In the genomic region with DNA sequence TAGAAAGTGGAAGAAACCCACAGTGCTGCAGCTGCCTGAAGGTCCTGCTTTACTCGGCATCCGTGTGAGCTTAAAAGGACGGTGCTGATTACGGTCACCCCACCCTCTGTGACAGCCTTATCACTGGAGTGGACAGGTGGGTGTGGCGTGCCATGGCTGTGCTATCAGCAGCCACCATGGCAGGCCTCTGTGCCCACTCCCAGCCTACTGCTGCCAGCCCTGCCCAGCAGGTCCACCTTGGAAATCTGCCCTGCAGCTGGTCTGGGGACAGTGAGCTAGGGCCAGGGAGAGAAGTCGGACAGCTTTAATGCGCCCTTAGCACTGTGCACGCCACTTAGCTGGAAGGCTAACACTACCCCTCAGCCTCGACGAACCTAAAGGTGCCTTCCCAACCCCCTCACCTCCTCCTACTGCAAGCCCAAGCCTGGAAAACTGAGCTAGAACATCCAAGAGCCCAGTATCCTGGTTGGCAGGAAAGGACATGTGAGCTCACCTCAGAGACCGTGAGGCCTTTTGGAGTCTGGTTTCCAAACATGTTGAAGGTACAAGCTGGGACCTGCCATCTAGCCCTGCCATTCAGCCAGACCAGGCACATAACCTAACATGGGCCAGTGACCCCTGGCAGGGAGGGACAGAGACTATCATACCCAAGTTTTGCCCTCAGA, we compare ENCODE assay signal across 11 mouse cellular contexts. TPM values are rescaled to one million over a fixed set of nuclear protein-coding genes. Genes with fewer than 3 reads are reported as not detected.
DNase-seq lines count a peak whose midpoint lies in the region; ATAC-seq lines count a peak whose summit lies in the region.
"Had no signal": no experiment of that assay in that cellular context is flagged by ENCODE, and none has a peak within 500 bp of the region (broad histone marks: within the 10 kb centered on the region; RNA-seq: fewer than 3 reads in every experiment).

No protein-coding gene starts in this region.

- H3K27me3 ChIP-seq in heart, embryonic 10.5 days (ENCODE audit: insufficient read depth, poor library complexity, severe bottlenecking) = no peaks in the 10 kb centered on the region
- no peaks in the 10 kb centered on the region for H3K27me3 ChIP-seq in midbrain, embryonic 12.5 days
- H3K27me3 ChIP-seq: embryonic facial prominence, embryonic 13.5 days had no signal

- no peak overlapping the region for H3K4me2 ChIP-seq in midbrain, embryonic 12.5 days (replicated peaks)
- H3K4me2 ChIP-seq: embryonic facial prominence, embryonic 13.5 days had no signal

- ATAC-seq in midbrain, embryonic 12.5 days (ENCODE audit: low FRiP score, low read depth) = no peak

- peaks cover 44% of the 10 kb centered on the region for H3K36me3 ChIP-seq in heart, embryonic 10.5 days
- H3K36me3 ChIP-seq in midbrain, embryonic 12.5 days = peaks cover 52% of the 10 kb centered on the region

- intact Hi-C loops in heart, postnatal 14 days (cut with DNase I) = loop anchor here (1.0 to 5.0 kb wide), 3 partner anchors 50 to 182 kb away; no protein-coding TSS in a partner anchor
- intact Hi-C loops in heart, postnatal 10 days (cut with DNase I) = loop anchor here (1.0 kb wide), 2 partner anchors 82 to 182 kb away; no protein-coding TSS in a partner anchor
- intact Hi-C loops in gastrocnemius, postnatal 14 days (cut with DNase I; ENCODE audit: low total_unique reads) = loop anchor here (2.0 to 5.0 kb wide), 2 partner anchors 82 to 180 kb away; no protein-coding TSS in a partner anchor

- H3K4me1 ChIP-seq in heart, embryonic 10.5 days = peaks cover 12% of the 10 kb centered on the region
- no peaks in the 10 kb centered on the region for H3K4me1 ChIP-seq in midbrain, embryonic 12.5 days
- H3K4me1 ChIP-seq: embryonic facial prominence, embryonic 13.5 days had no signal

- 54% methylated on average over 11 of the region's 11 CpGs for whole genome bisulfite sequencing in heart, embryonic 10.5 days
- WGBS in midbrain, embryonic 12.5 days = 81% methylated on average over 11 of the region's 11 CpGs

- no peak overlapping the region for H3K4me3 ChIP-seq in heart, embryonic 10.5 days
- no peak overlapping the region for H3K4me3 ChIP-seq in midbrain, embryonic 12.5 days
- H3K4me3 ChIP-seq: embryonic facial prominence, embryonic 13.5 days had no signal

- no peaks in the 10 kb centered on the region for H3K9me3 ChIP-seq in heart, embryonic 10.5 days
- no peaks in the 10 kb centered on the region for H3K9me3 ChIP-seq in midbrain, embryonic 12.5 days
- H3K9me3 ChIP-seq: embryonic facial prominence, embryonic 13.5 days had no signal

- DNase-seq in heart, embryonic 10.5 days (ENCODE audit: low spot score) = peak; percentile 86
- DNase-seq in heart, postnatal 14 days = no peak
- DNase-seq in c-Kit-positive CD71-positive TER-119-negative erythroid progenitor cells, embryonic 14.5 days (ENCODE audit: low read depth) = peak; percentile 74
- DNase-seq in heart, postnatal 10 days = peak; percentile 40 to 52
- no peak for DNase-seq in gastrocnemius, adult 18-20 months (ENCODE audit: low spot score)
- DNase-seq in right cerebral cortex, postnatal 25 days = no peak
- no peak for DNase-seq in gastrocnemius, postnatal 14 days

- no peak overlapping the region for H3K9ac ChIP-seq in midbrain, embryonic 12.5 days (replicated peaks)
- H3K9ac ChIP-seq: embryonic facial prominence, embryonic 13.5 days had no signal

- H3K27ac ChIP-seq in heart, embryonic 10.5 days = peak overlapping the region; percentile 31; the same call in 1 of the 2 replicates
- H3K27ac ChIP-seq in midbrain, embryonic 12.5 days (replicated peaks) = 0 out of 2 replicates have a peak overlapping the region, but pooled peaks have one; percentile 20
- H3K27ac ChIP-seq: embryonic facial prominence, embryonic 13.5 days had no signal

RNA-seq across cellular contexts. Expression of a gene that starts 6.4 kb away (rescaled TPM):
- not detected in 2 replicates for polyA plus RNA-seq in heart, embryonic 10.5 days (2016; fragmentation: Nextera tagmentation; extraction: Ambion mirVana)
- not detected for total RNA-seq in heart, postnatal 14 days (2021)
- not detected for total RNA-seq in heart, postnatal 10 days (2021)
- polyA plus RNA-seq in midbrain, embryonic 12.5 days (2016; fragmentation: Nextera tagmentation; extraction: Ambion mirVana) = not detected in 2 replicates
- total RNA-seq in gastrocnemius, adult 18-20 months (2021) = not detected
- not detected for total RNA-seq in gastrocnemius, postnatal 14 days (2021)
- total RNA-seq: ES-E14; layer of hippocampus, postnatal 25 days had no signal
- polyA plus RNA-seq: embryonic facial prominence, embryonic 13.5 days had no signal

RNA-seq across cellular contexts. Expression of a gene that starts 15.0 kb away (rescaled TPM):
- polyA plus RNA-seq in heart, embryonic 10.5 days (2016; fragmentation: Nextera tagmentation; extraction: Ambion mirVana) = 127 and 133 TPM in 2 replicates
- 10 to 100 TPM; 23.7 to 24.9 TPM for total RNA-seq in heart, postnatal 14 days (2021)
- total RNA-seq in heart, postnatal 10 days (2021) = 10 to 100 TPM; 37.9 to 40.1 TPM
- 255 and 264 TPM in 2 replicates for polyA plus RNA-seq in midbrain, embryonic 12.5 days (2016; fragmentation: Nextera tagmentation; extraction: Ambion mirVana)
- 1 to 10 TPM; 4.7 to 7.9 TPM for total RNA-seq in gastrocnemius, adult 18-20 months (2021)
- 10 to 100 TPM; 12.7 to 13.2 TPM for total RNA-seq in gastrocnemius, postnatal 14 days (2021)

RNA-seq across cellular contexts. Expression of a gene that starts 49.5 kb away (rescaled TPM):
- 19.2 and 20.9 TPM in 2 replicates for polyA plus RNA-seq in heart, embryonic 10.5 days (2016; fragmentation: Nextera tagmentation; extraction: Ambion mirVana)
- 10 to 100 TPM; 15.5 to 15.6 TPM for total RNA-seq in heart, postnatal 14 days (2021)
- total RNA-seq in heart, postnatal 10 days (2021) = 10 to 100 TPM; 14.2 to 15.2 TPM
- polyA plus RNA-seq in midbrain, embryonic 12.5 days (2016; fragmentation: Nextera tagmentation; extraction: Ambion mirVana) = 23.2 and 26.0 TPM in 2 replicates
- 10 to 100 TPM; 12.6 to 12.7 TPM for total RNA-seq in gastrocnemius, adult 18-20 months (2021)
- 10 to 100 TPM in 1 of 2 experiments, 1 to 10 TPM in 1; 9.2 to 10.4 TPM for total RNA-seq in gastrocnemius, postnatal 14 days (2021)

RNA-seq across cellular contexts. Expression of a gene that starts 49.5 kb away (rescaled TPM):
- polyA plus RNA-seq in heart, embryonic 10.5 days (2016; fragmentation: Nextera tagmentation; extraction: Ambion mirVana) = 49.1 and 52.8 TPM in 2 replicates
- 10 to 100 TPM; 30.0 to 32.2 TPM for total RNA-seq in heart, postnatal 14 days (2021)
- 10 to 100 TPM; 36.7 to 38.8 TPM for total RNA-seq in heart, postnatal 10 days (2021)
- 48.6 and 52.1 TPM in 2 replicates for polyA plus RNA-seq in midbrain, embryonic 12.5 days (2016; fragmentation: Nextera tagmentation; extraction: Ambion mirVana)
- total RNA-seq in gastrocnemius, adult 18-20 months (2021) = 10 to 100 TPM; 18.9 to 20.1 TPM
- 10 to 100 TPM; 19.3 to 22.6 TPM for total RNA-seq in gastrocnemius, postnatal 14 days (2021)

Comparison
In these comparisons a context has a peak if more than half of its experiments do, and no peak if none do; other contexts are left out.
1. DNase-seq: peak in heart, embryonic 10.5 days (single experiment), c-Kit-positive CD71-positive TER-119-negative erythroid progenitor cells, embryonic 14.5 days (single experiment) and heart, postnatal 10 days (2 of 2); none in heart, postnatal 14 days (0 of 2), gastrocnemius, adult 18-20 months (single experiment), right cerebral cortex, postnatal 25 days (single experiment) and gastrocnemius, postnatal 14 days (single experiment).